Mouse (Mus musculus): Measurements from ENCODE around the gene Kctd10. TPM values are rescaled to one million over a fixed set of nuclear protein-coding genes. Genes with fewer than 3 reads are reported as not detected.

Gene Kctd10
- polyA plus RNA-seq (2012; fragmentation: generic; extraction: Trizol), result 84.1 TPM

- Histone ChIP-seq H3K4me3 (peak within 1 kb of the TSS; percentile 90), H3K79me2 (ENCODE audit: control insufficient read depth, insufficient read depth) (peaks cover 74% of the 10 kb centered on the region), H3K4me2 (ENCODE audit: low read depth) (peak within 1 kb of the TSS; percentile 87), H3K27me3 (ENCODE audit: control insufficient read depth, insufficient read depth, insufficient read length) (no peaks in the 10 kb centered on the region), H3K36me3 (ENCODE audit: control insufficient read depth, insufficient read depth) (no peaks in the 10 kb centered on the region), H3ac (ENCODE audit: control insufficient read depth, insufficient read length) (peak within 1 kb of the TSS; percentile 87)
- TF ChIP-seq SRF (IDR thresholded peaks at IDR 0.05; ENCODE audit: control insufficient read depth, insufficient read length, low read depth), result no peak
- no peak for TF ChIP-seq TCF12 (IDR thresholded peaks at IDR 0.05; ENCODE audit: insufficient read depth, poor library complexity, severe bottlenecking)
- TF ChIP-seq POLR2AphosphoS2 (IDR thresholded peaks at IDR 0.05; ENCODE audit: insufficient read length, low read depth), result peak; percentile 61
- TF ChIP-seq POLR2A (IDR thresholded peaks at IDR 0.05; ENCODE audit: insufficient read length, low read depth), result peak; percentile 84
- TF ChIP-seq CEBPB (IDR thresholded peaks at IDR 0.05; ENCODE audit: insufficient read depth, poor library complexity, severe bottlenecking), result no peak
- TF ChIP-seq REST (IDR thresholded peaks at IDR 0.05; ENCODE audit: insufficient read depth, insufficient read length), result no peak
- TF ChIP-seq TCF3 (IDR thresholded peaks at IDR 0.05; ENCODE audit: insufficient read length, low read depth), result no peak
Observed at GRCm38 (mm10) chr5:114380209-114381012, at the start of gene Kctd10, which contains the start of gene Ube3b. Gene Kctd10 (minus strand): TSS chr5:114380508. Gene Ube3b (plus strand): TSS chr5:114380607.

- H3K79me2 ChIP-seq (ENCODE audit: control insufficient read depth, insufficient read depth), result no peaks in the 10 kb centered on the region
- H3K27me3 ChIP-seq (ENCODE audit: control insufficient read depth, insufficient read depth, insufficient read length), result peaks cover 34% of the 10 kb centered on the region
- TF ChIP-seq TCF3 (IDR thresholded peaks at IDR 0.05; ENCODE audit: insufficient read length, low read depth) (no peak), CEBPB (IDR thresholded peaks at IDR 0.05; ENCODE audit: insufficient read depth, poor library complexity, severe bottlenecking) (no peak), E2F4 (IDR thresholded peaks at IDR 0.05; ENCODE audit: insufficient read depth) (no peak), TCF12 (IDR thresholded peaks at IDR 0.05; ENCODE audit: insufficient read depth, poor library complexity, severe bottlenecking) (no peak), POLR2AphosphoS2 (IDR thresholded peaks at IDR 0.05; ENCODE audit: insufficient read length, low read depth) (no peak), MYOD1 (IDR thresholded peaks at IDR 0.05; ENCODE audit: control insufficient read depth in 1 of 3, insufficient read length in 2 of 3, low read depth in 2 of 3) (no peak), MYOG (IDR thresholded peaks at IDR 0.05; ENCODE audit: control insufficient read depth in 1 of 3, insufficient read depth in 1 of 3, insufficient read length in 2 of 3, low read depth in 2 of 3) (no peak), SRF (IDR thresholded peaks at IDR 0.05; ENCODE audit: control insufficient read depth, insufficient read length, low read depth) (no peak), REST (IDR thresholded peaks at IDR 0.05; ENCODE audit: insufficient read depth, insufficient read length) (no peak), MAX (IDR thresholded peaks at IDR 0.05; ENCODE audit: low read depth) (no peak)
- H3ac ChIP-seq (ENCODE audit: control insufficient read depth, insufficient read length), result no peak overlapping the region
- H3K4me3 ChIP-seq, result no peak overlapping the region
- no peaks in the 10 kb centered on the region for H3K36me3 ChIP-seq (ENCODE audit: control insufficient read depth, insufficient read depth)
- no peak overlapping the region for H3K4me2 ChIP-seq (ENCODE audit: low read depth)
Observed at GRCm38 (mm10) chr5:114429781-114430180, 49.5 kb upstream of the Kctd10 start.

DNA sequence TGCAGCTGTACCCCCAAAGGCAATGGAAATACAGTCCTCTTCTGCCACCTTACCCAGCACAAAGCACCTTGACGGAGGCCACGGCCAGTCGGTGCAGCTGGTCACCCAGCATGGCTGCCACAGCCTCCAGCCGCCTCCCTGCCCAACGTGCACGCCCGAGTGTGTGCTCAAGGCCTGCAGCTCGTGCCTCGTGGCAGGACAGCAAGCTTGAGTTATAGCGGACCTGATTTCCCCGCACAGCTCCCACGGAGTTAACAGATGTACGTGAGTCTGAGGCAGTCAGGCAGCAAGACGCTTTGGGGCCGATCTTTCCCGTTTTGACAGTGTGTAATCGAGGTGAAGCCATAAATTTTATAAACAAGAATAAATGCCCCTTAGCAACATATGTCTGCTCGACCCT lies 48.3 kb upstream of the Kctd10 start:
- Histone ChIP-seq H3K4me3 (no peak overlapping the region), H3ac (ENCODE audit: control insufficient read depth, insufficient read length) (no peak overlapping the region), H3K27me3 (ENCODE audit: control insufficient read depth, insufficient read depth, insufficient read length) (peaks cover 35% of the 10 kb centered on the region), H3K36me3 (ENCODE audit: control insufficient read depth, insufficient read depth) (no peaks in the 10 kb centered on the region), H3K79me2 (ENCODE audit: control insufficient read depth, insufficient read depth) (no peaks in the 10 kb centered on the region), H3K4me2 (ENCODE audit: low read depth) (no peak overlapping the region)
- TF ChIP-seq REST (IDR thresholded peaks at IDR 0.05; ENCODE audit: insufficient read depth, insufficient read length) (no peak), POLR2AphosphoS2 (IDR thresholded peaks at IDR 0.05; ENCODE audit: insufficient read length, low read depth) (no peak), SRF (IDR thresholded peaks at IDR 0.05; ENCODE audit: control insufficient read depth, insufficient read length, low read depth) (no peak), MYOG (IDR thresholded peaks at IDR 0.05; ENCODE audit: control insufficient read depth in 1 of 3, insufficient read depth in 1 of 3, insufficient read length in 2 of 3, low read depth in 2 of 3) (no peak), E2F4 (IDR thresholded peaks at IDR 0.05; ENCODE audit: insufficient read depth) (no peak), CEBPB (IDR thresholded peaks at IDR 0.05; ENCODE audit: insufficient read depth, poor library complexity, severe bottlenecking) (no peak), USF1 (IDR thresholded peaks at IDR 0.05; ENCODE audit: low read depth) (no peak), TCF12 (IDR thresholded peaks at IDR 0.05; ENCODE audit: insufficient read depth, poor library complexity, severe bottlenecking) (no peak), MAX (IDR thresholded peaks at IDR 0.05; ENCODE audit: low read depth) (no peak), POLR2A (IDR thresholded peaks at IDR 0.05; ENCODE audit: insufficient read length, low read depth) (no peak), TCF3 (IDR thresholded peaks at IDR 0.05; ENCODE audit: insufficient read length, low read depth) (no peak)

GRCm38 (mm10) chr5:114426732-114427131 lies 46.4 kb upstream of the Kctd10 start:
- H3ac ChIP-seq (ENCODE audit: control insufficient read depth, insufficient read length), result no peak overlapping the region
- H3K79me2 ChIP-seq (ENCODE audit: control insufficient read depth, insufficient read depth), result no peaks in the 10 kb centered on the region
- no peak overlapping the region for H3K4me3 ChIP-seq
- TF ChIP-seq POLR2AphosphoS2 (IDR thresholded peaks at IDR 0.05; ENCODE audit: insufficient read length, low read depth) (no peak), SRF (IDR thresholded peaks at IDR 0.05; ENCODE audit: control insufficient read depth, insufficient read length, low read depth) (no peak), MAX (IDR thresholded peaks at IDR 0.05; ENCODE audit: low read depth) (no peak), POLR2A (IDR thresholded peaks at IDR 0.05; ENCODE audit: insufficient read length, low read depth) (no peak), CEBPB (IDR thresholded peaks at IDR 0.05; ENCODE audit: insufficient read depth, poor library complexity, severe bottlenecking) (no peak), TCF3 (IDR thresholded peaks at IDR 0.05; ENCODE audit: insufficient read length, low read depth) (no peak), MYOG (IDR thresholded peaks at IDR 0.05; ENCODE audit: control insufficient read depth in 1 of 3, insufficient read depth in 1 of 3, insufficient read length in 2 of 3, low read depth in 2 of 3) (no peak), TCF12 (IDR thresholded peaks at IDR 0.05; ENCODE audit: insufficient read depth, poor library complexity, severe bottlenecking) (no peak), USF1 (IDR thresholded peaks at IDR 0.05; ENCODE audit: low read depth) (no peak), REST (IDR thresholded peaks at IDR 0.05; ENCODE audit: insufficient read depth, insufficient read length) (no peak)
- no peak overlapping the region for H3K4me2 ChIP-seq (ENCODE audit: low read depth)
- peaks cover 34% of the 10 kb centered on the region for H3K27me3 ChIP-seq (ENCODE audit: control insufficient read depth, insufficient read depth, insufficient read length)
- no peaks in the 10 kb centered on the region for H3K36me3 ChIP-seq (ENCODE audit: control insufficient read depth, insufficient read depth)

Data from myocyte (in vitro differentiated cells).